Mouse (Mus musculus) adrenal gland, postnatal 4 days (tissue): ENCODE data around the gene Slit3. TPM values are rescaled to one million over a fixed set of nuclear protein-coding genes. Genes with fewer than 3 reads are reported as not detected.
A peak's percentile ranks its signal among the peaks of the same experiment; 100 is the strongest.

Source experiments
- DNase-seq, 2 experiments: peaks; one replicate each; pipeline ENCODE4 v3.0.0; 2021 to 2022; ENCODE audit warnings: low spot score in 2 of 2, mixed read lengths in 2 of 2
- long read RNA-seq, 2 experiments: library from polyadenylated mRNA; stranded (forward); transcript quantifications; one replicate each; pipeline ENCODE4 v2.0.0; 2021
- total RNA-seq, 2 experiments: library from RNA; stranded (reverse); gene quantifications; 2 replicates each; pipeline ENCODE4 v1.2.3; 2021

Slit3 gene
- total RNA-seq = 10 to 100 TPM; 60.3 to 62.2 TPM
- long read RNA-seq, experiment 1, partial matches to known transcripts = 7 of 12 reads
- long read RNA-seq, experiment 1, other reads (novel, unspliced or antisense) = 5 of 12 reads
- long read RNA-seq, experiment 2, partial matches to known transcripts = 15 of 34 reads
- long read RNA-seq, experiment 2, other reads (novel, unspliced or antisense) = 17 of 34 reads

DNA sequence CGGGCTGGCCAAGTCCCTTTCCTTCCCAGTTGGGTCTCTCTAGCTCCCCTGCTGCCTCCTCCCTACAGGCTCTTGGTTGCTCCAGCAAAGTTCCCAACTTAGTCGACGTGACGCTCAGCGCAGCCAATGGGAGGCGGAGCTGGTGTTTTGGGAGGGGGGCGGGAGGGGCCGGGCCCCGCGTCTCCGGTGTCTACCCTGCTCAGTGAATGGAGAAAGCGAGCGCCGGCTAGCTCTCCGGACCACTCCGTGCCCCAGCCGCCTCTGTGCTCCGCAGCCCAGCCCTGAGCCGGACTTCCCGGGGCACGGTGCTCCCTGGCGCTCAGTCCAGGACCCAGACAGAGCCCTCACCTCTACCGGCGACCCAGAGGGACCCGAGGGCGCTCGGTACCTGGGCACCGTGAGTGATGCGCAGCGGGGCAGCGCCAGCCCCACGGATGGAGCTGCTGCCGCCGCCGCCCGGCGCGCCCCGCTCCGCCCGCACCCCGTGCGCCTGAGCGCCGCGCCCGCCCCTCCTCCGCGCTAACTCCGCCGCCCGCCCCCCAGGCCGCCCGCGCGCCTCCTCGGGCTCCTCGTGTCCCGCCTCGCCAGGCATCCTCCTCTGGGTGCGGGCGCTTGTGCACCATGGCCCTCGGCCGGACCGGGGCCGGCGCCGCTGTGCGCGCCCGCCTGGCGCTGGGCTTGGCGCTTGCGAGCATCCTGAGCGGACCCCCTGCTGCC is at the start of gene Slit3:
TSS of gene Slit3 (plus strand) at position 331 of the 717 bp plus-strand sequence.
- peak; percentile 27 to 29 for DNase-seq

DNA sequence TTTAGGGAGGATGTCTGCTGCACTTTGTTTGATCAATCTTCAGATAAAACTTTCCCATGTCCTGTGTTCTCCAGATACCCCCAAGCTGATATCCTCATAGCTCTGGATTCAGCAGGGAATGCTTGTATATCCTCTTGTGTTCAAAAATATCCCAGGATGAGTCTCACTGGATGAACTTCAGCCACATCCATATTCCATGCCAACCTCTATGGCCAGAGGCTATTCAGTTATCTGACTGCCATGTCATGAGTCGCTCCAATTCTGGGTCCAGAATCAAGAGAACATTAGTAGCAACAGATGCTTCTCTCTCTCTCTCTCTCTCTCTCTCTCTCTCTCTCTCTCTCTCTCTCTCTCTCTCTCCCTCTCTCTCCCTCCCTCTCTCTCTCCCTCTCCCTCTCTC is 49.6 kb upstream of the Slit3 start:
- no peak for DNase-seq

- no peak for DNase-seq
These were observed 45.6 kb upstream of the Slit3 start for GRCm38 (mm10) chr11:35075411-35075810.

DNA sequence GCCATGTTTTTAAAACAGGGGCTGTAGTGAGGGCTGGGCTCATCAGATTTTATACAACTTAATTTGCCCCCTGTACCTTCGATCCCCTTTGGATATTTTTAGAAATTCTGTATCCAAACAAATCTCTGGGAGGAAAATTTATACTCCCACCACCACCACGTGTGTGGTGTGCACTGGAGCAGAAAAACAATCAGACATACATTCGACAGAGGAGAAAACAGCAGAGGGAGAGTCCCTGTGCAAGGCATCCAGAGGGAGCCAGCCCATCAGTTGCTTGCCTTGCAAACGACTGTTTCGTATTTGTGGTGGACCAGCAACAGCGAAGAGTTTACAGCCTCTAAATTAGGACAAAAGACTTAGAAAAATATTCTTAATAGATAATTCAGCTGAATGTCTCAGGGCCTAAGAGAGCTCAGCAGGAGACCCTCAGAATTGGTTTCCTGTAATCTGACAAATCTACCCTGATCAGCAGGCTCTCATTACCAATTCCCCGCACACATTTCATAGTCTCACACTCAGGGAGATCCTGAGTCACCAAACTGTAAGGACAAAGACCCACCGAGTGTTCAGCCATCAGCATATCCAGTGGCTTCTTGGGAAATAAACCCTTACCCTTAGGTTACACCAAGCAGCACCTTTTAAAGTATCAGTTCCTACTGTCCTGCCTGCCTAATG is 40.4 kb upstream of the Slit3 start:
- no peak for DNase-seq

- DNase-seq = no peak
These were observed 38.7 kb upstream of the Slit3 start for GRCm38 (mm10) chr11:35082297-35082696.

- no peak for DNase-seq
These were observed 38.0 kb upstream of the Slit3 start for GRCm38 (mm10) chr11:35083049-35083448.

DNA sequence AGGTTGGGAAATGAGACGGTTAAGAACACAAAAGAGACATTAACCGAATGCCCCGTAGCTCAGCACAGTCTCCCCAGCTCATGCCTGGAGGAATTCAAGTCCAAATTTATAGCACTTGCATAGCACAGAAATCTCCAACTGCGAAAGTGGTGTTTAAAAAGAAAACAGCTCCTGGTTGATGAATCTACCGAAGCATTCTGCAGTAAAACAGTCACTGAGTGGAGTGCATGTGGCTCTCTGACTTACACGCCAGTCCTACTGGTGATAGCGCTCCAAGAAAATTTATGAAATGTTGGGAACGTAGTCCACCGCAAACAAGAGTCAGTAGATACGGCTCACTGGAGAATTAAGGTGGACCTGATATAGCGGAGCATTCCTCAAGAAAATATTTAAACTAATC is 35.7 kb upstream of the Slit3 start:
- DNase-seq = no peak

GRCm38 (mm10) chr11:35086029-35086428 is 35.0 kb upstream of the Slit3 start:
- DNase-seq = no peak

- no peak for DNase-seq
These were observed 33.6 kb upstream of the Slit3 start for GRCm38 (mm10) chr11:35087454-35087853.

GRCm38 (mm10) chr11:35088136-35088535 is 32.9 kb upstream of the Slit3 start:
- no peak for DNase-seq

DNA sequence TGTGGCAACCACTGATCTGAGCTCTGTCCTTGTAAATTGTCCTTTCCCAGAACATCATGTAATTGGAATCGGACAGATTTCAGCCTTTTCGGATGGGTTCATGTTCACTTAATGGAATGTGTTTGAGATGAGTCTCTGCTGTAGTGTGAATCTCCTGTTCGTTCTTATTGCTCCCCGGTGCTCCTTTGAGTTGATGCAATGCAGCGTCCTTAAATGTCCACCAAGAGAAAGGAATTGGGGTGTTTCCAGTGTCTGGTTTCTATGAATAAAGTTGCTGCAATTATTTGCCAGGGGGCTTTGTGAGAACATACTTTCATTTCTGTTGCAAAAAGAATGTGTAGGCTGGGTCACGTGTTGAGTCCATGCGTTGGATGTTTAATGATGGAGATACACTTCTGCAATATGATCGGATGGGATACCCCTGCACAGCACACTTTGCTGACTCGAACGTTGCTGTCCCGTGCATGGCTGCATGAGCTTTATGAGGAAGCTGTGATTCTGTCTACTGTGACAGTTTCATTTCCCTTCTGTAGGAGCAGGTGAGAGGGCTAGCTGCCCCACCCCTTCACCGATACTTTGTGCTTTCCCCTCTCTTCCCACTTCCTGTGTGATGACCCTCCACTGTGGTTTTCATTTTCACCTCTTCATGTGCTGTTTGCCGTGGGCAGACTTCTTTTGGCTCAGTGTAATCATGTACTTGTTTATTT is 30.2 kb upstream of the Slit3 start:
- DNase-seq = no peak

DNA sequence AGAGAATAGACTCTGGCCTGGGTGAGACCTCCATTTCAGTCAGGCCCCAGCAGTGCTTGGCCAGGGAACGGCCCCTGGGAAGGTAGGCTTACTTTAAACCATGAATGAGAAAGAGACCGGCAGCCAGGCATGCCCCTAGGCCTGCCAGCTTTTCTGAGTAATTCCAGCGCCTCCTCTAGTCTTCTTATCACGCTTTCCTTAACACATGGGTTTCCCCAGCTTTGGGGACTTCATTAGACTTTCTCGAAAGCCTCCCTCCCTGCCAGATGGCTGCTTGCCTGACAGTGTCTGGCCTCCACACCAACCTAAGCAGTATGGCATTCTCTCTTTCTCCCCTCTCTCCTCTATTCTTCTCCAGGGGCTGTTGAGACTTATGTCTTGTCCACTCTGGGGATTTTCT is 24.5 kb upstream of the Slit3 start:
- DNase-seq = no peak

GRCm38 (mm10) chr11:35109781-35110180 is 11.2 kb upstream of the Slit3 start:
- no peak for DNase-seq

DNA sequence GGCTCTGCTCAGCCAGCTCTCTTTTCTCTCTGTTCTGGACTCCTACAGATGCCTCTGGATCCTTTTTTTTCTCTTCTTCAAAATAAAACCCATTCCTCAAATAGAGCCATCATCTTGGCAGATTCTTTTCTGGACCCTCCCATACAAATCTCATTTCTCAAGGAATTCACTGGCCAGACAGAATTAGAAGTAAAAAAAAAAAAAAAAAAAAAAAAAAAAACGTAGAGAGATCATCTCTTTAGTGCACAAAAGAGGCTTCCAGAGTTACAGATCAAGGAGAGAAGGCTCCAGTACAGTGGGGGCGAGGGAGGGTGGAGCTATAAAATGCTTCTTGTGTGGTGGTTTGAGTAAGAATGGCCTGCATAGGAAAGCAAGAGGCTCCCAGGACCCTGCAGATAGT is 10.2 kb upstream of the Slit3 start:
- DNase-seq = no peak

- DNase-seq = no peak
These were observed 7.7 kb upstream of the Slit3 start for GRCm38 (mm10) chr11:35113290-35113689.

DNA sequence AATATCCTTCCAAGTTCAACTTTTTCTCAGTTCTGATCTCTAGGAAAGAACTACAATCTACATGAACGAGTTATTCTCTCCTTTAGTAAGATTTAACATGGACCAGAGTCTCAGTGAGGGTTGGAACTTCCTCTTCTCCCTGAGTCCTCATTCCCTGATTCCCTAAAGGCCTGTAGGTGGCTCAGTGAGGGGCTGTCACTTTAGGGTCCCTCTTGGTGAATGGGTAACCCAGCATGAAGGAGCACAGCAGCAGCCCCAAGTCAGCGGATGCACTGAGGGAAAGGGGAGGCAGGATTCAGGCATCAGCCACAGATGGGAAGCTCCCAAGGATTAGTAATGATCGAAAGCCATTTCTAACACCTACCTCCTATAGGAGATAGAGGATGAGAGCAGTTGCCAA is 4.6 kb upstream of the Slit3 start:
- DNase-seq = no peak

GRCm38 (mm10) chr11:35117871-35118270 is 3.2 kb upstream of the Slit3 start:
- no peak for DNase-seq

- no peak for DNase-seq
These were observed 2.3 kb upstream of the Slit3 start for GRCm38 (mm10) chr11:35118731-35119130.

DNA sequence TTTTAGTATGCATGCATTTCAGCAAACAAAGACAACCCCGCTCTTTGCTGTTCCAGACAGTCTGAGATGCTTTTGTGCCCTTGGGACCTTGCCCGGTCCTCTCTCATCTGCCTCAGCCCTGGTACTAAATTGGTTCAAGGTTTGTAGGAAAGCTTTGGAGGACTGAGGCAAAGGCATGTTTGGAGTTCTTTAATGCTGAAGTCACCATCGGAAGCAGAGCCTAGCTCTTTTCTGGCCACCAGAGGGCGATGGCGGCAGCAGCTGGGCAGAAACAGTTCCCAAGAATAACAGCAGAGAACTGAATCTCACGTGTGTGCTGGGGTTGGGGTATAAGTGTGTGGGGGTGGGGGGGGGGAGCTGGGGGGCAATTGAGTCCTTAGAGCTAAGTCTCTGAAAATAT is 1.7 kb upstream of the Slit3 start:
- peak; percentile 45 to 53 for DNase-seq

GRCm38 (mm10) chr11:35120076-35120475 is 948 bp upstream of the Slit3 start:
- no peak for DNase-seq

GRCm38 (mm10) chr11:35121611-35121959 is 561 bp downstream of the Slit3 start:
- no peak for DNase-seq
